Mouse (Mus musculus): ENCODE measurements around the gene Bcorl1. TPM values are rescaled to one million over a fixed set of nuclear protein-coding genes. Genes with fewer than 3 reads are reported as not detected.

Bcorl1 gene
- polyA plus RNA-seq, 1 experiment from 2014 or later: 8.5 TPM

DNA sequence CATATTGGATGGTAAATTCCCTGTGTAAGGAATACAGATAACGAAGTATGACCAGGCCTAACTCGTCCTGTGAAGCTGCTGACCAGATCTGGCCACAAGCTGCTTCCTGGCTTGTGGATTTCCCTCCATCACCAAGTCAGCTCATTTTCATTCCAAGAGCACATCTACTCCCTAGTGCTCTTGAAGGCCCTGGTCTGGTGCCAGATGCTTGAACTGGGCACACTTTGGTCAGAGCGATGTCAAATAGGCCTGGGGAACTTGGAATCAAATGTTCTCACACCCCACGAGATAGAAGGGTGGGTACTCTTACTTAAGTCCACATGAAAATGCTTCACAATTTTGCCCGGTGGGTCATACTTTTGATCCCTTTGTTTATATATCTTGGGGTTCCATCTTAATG, 73.1 kb downstream of the Bcorl1 start:
- Histone ChIP-seq H3K27ac (ENCODE audit: low read length) (no peak overlapping the region), H3K27me3 (replicated peaks; ENCODE audit: control insufficient read depth, insufficient read depth, low read length) (no peaks in the 10 kb centered on the region), H3K4me3 (replicated peaks; ENCODE audit: low read length) (no peak overlapping the region), H3K36me3 (ENCODE audit: control insufficient read depth, insufficient read depth) (no peaks in the 10 kb centered on the region), H3K4me2 (ENCODE audit: low read length) (no peak overlapping the region), H3K9me3 (ENCODE audit: control insufficient read depth, low read length) (no peaks in the 10 kb centered on the region), H3K9ac (replicated peaks; ENCODE audit: low read depth, low read length) (no peak overlapping the region), H3K4me1 (replicated peaks; ENCODE audit: control insufficient read depth, insufficient read depth, low read length) (peaks cover 3% of the 10 kb centered on the region; the same call in 1 of the 2 replicates)
- WGBS: 76% methylated on average over 5 of the region's 5 CpGs
- ATAC-seq: no peak

DNA sequence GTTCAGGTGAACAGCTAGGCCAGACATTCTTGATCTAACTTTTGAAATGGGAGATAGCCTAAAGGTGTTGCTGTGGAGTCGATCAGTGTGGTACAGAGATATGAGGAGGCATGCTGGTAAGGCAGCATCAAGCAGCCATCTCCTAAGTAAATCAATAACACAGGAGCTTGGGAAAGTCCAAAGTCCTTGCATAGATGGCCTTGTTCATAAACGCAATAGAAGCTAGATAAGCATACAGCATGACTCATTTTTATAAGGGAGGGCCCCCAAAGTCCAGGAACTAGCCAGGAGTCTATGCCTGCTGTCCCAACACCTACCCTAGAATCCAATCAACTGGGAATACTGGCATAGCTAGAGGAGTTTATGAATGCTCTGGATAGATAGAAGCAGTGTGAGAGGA, 77.3 kb downstream of the Bcorl1 start:
- Histone ChIP-seq H3K4me1 (replicated peaks; ENCODE audit: control insufficient read depth, insufficient read depth, low read length) (no peaks in the 10 kb centered on the region), H3K36me3 (ENCODE audit: control insufficient read depth, insufficient read depth) (no peaks in the 10 kb centered on the region), H3K4me2 (ENCODE audit: low read length) (no peak overlapping the region), H3K9me3 (ENCODE audit: control insufficient read depth, low read length) (no peaks in the 10 kb centered on the region), H3K27me3 (replicated peaks; ENCODE audit: control insufficient read depth, insufficient read depth, low read length) (no peaks in the 10 kb centered on the region), H3K9ac (replicated peaks; ENCODE audit: low read depth, low read length) (no peak overlapping the region), H3K27ac (ENCODE audit: low read length) (no peak overlapping the region), H3K4me3 (replicated peaks; ENCODE audit: low read length) (no peak overlapping the region)
- no peak for ATAC-seq
- WGBS: 91% methylated on average over 2 of the region's 2 CpGs

- H3K27ac ChIP-seq (ENCODE audit: low read length): no peak overlapping the region
- no peaks in the 10 kb centered on the region for H3K4me1 ChIP-seq (replicated peaks; ENCODE audit: control insufficient read depth, insufficient read depth, low read length)
- no peaks in the 10 kb centered on the region for H3K9me3 ChIP-seq (ENCODE audit: control insufficient read depth, low read length)
- no peaks in the 10 kb centered on the region for H3K36me3 ChIP-seq (ENCODE audit: control insufficient read depth, insufficient read depth)
- ATAC-seq: no peak
- 33% methylated on average over 4 of the region's 4 CpGs for WGBS
- H3K4me3 ChIP-seq (replicated peaks; ENCODE audit: low read length): no peak overlapping the region
- no peak overlapping the region for H3K4me2 ChIP-seq (ENCODE audit: low read length)
- no peak overlapping the region for H3K9ac ChIP-seq (replicated peaks; ENCODE audit: low read depth, low read length)
- no peaks in the 10 kb centered on the region for H3K27me3 ChIP-seq (replicated peaks; ENCODE audit: control insufficient read depth, insufficient read depth, low read length)
Observed at GRCm38 (mm10) chrX:48422986-48423385, 81.8 kb downstream of the Bcorl1 start.

GRCm38 (mm10) chrX:48423671-48424070, 82.5 kb downstream of the Bcorl1 start:
- Histone ChIP-seq H3K36me3 (ENCODE audit: control insufficient read depth, insufficient read depth) (no peaks in the 10 kb centered on the region), H3K4me3 (replicated peaks; ENCODE audit: low read length) (no peak overlapping the region), H3K4me2 (ENCODE audit: low read length) (no peak overlapping the region), H3K9me3 (ENCODE audit: control insufficient read depth, low read length) (no peaks in the 10 kb centered on the region), H3K27me3 (replicated peaks; ENCODE audit: control insufficient read depth, insufficient read depth, low read length) (no peaks in the 10 kb centered on the region), H3K27ac (ENCODE audit: low read length) (no peak overlapping the region), H3K4me1 (replicated peaks; ENCODE audit: control insufficient read depth, insufficient read depth, low read length) (no peaks in the 10 kb centered on the region), H3K9ac (replicated peaks; ENCODE audit: low read depth, low read length) (no peak overlapping the region)
- no peak for ATAC-seq
- WGBS: 60% methylated on average over 1 of the region's 1 CpGs

DNA sequence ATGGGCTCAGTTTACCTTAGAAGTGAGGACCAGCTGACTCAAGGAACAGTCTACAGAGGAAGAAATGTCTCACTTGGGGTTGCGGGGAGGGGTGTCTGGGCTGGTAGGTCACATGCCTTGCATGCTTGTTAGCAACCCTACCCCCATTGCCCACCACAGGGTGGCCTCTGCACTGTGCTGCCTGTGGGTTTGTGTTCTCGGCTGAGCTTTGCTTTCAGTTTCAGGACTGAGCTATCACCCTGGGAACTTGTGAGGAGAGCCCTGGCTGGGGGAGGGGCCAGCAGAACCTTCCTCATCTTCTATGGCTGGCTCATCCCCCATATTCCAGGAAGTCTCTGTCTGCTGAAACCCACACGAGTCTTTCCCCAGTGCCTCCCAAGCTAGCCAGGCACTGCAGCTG, 83.4 kb downstream of the Bcorl1 start:
- Histone ChIP-seq H3K27ac (ENCODE audit: low read length) (no peak overlapping the region), H3K4me3 (replicated peaks; ENCODE audit: low read length) (no peak overlapping the region), H3K36me3 (ENCODE audit: control insufficient read depth, insufficient read depth) (no peaks in the 10 kb centered on the region), H3K4me1 (replicated peaks; ENCODE audit: control insufficient read depth, insufficient read depth, low read length) (no peaks in the 10 kb centered on the region), H3K27me3 (replicated peaks; ENCODE audit: control insufficient read depth, insufficient read depth, low read length) (no peaks in the 10 kb centered on the region), H3K4me2 (ENCODE audit: low read length) (no peak overlapping the region), H3K9ac (replicated peaks; ENCODE audit: low read depth, low read length) (no peak overlapping the region), H3K9me3 (ENCODE audit: control insufficient read depth, low read length) (no peaks in the 10 kb centered on the region)
- WGBS: 54% methylated on average over 3 of the region's 3 CpGs
- no peak for ATAC-seq

- Histone ChIP-seq H3K9me3 (ENCODE audit: control insufficient read depth, low read length) (no peaks in the 10 kb centered on the region), H3K36me3 (ENCODE audit: control insufficient read depth, insufficient read depth) (no peaks in the 10 kb centered on the region), H3K27me3 (replicated peaks; ENCODE audit: control insufficient read depth, insufficient read depth, low read length) (no peaks in the 10 kb centered on the region), H3K4me2 (ENCODE audit: low read length) (no peak overlapping the region), H3K27ac (ENCODE audit: low read length) (no peak overlapping the region), H3K4me3 (replicated peaks; ENCODE audit: low read length) (no peak overlapping the region), H3K4me1 (replicated peaks; ENCODE audit: control insufficient read depth, insufficient read depth, low read length) (no peaks in the 10 kb centered on the region), H3K9ac (replicated peaks; ENCODE audit: low read depth, low read length) (no peak overlapping the region)
- no peak for ATAC-seq
- 77% methylated on average over 7 of the region's 7 CpGs for WGBS
Observed at GRCm38 (mm10) chrX:48425280-48425679, 84.1 kb downstream of the Bcorl1 start.

- Histone ChIP-seq H3K27ac (ENCODE audit: low read length) (no peak overlapping the region), H3K4me1 (replicated peaks; ENCODE audit: control insufficient read depth, insufficient read depth, low read length) (no peaks in the 10 kb centered on the region), H3K4me3 (replicated peaks; ENCODE audit: low read length) (no peak overlapping the region), H3K4me2 (ENCODE audit: low read length) (no peak overlapping the region), H3K9ac (replicated peaks; ENCODE audit: low read depth, low read length) (no peak overlapping the region), H3K36me3 (ENCODE audit: control insufficient read depth, insufficient read depth) (no peaks in the 10 kb centered on the region), H3K27me3 (replicated peaks; ENCODE audit: control insufficient read depth, insufficient read depth, low read length) (no peaks in the 10 kb centered on the region), H3K9me3 (ENCODE audit: control insufficient read depth, low read length) (no peaks in the 10 kb centered on the region)
- no peak for ATAC-seq
- WGBS: 77% methylated on average over 6 of the region's 6 CpGs
Observed at GRCm38 (mm10) chrX:48428241-48428640, 87.1 kb downstream of the Bcorl1 start.

DNA sequence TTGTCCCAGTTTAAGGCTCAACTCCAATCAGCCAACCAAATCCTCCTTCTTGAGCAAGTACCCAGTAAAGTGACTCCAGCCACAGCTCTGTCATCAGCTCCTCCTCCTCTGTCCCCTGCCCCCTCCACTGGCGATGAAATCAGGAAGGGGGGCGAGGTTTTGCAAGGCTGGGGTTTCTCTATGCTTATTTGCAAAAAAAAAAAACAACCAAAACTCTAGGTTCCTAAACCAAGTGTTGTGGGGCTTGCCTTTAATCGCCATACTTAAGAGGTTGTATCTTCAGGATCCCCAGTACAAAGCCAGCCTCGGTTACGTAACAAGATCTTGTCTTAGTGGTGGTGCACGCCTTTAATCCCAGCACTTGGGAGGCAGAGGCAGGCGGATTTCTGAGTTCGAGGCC, 87.5 kb downstream of the Bcorl1 start:
- Histone ChIP-seq H3K9me3 (ENCODE audit: control insufficient read depth, low read length) (no peaks in the 10 kb centered on the region), H3K36me3 (ENCODE audit: control insufficient read depth, insufficient read depth) (no peaks in the 10 kb centered on the region), H3K27ac (ENCODE audit: low read length) (no peak overlapping the region), H3K9ac (replicated peaks; ENCODE audit: low read depth, low read length) (no peak overlapping the region), H3K4me2 (ENCODE audit: low read length) (no peak overlapping the region), H3K4me3 (replicated peaks; ENCODE audit: low read length) (no peak overlapping the region), H3K27me3 (replicated peaks; ENCODE audit: control insufficient read depth, insufficient read depth, low read length) (no peaks in the 10 kb centered on the region), H3K4me1 (replicated peaks; ENCODE audit: control insufficient read depth, insufficient read depth, low read length) (no peaks in the 10 kb centered on the region)
- 84% methylated on average over 6 of the region's 8 CpGs for WGBS
- ATAC-seq: no peak

- Histone ChIP-seq H3K9me3 (ENCODE audit: control insufficient read depth, low read length) (no peaks in the 10 kb centered on the region), H3K36me3 (ENCODE audit: control insufficient read depth, insufficient read depth) (no peaks in the 10 kb centered on the region), H3K27me3 (replicated peaks; ENCODE audit: control insufficient read depth, insufficient read depth, low read length) (no peaks in the 10 kb centered on the region), H3K4me1 (replicated peaks; ENCODE audit: control insufficient read depth, insufficient read depth, low read length) (no peaks in the 10 kb centered on the region), H3K27ac (ENCODE audit: low read length) (no peak overlapping the region), H3K4me2 (ENCODE audit: low read length) (no peak overlapping the region), H3K4me3 (replicated peaks; ENCODE audit: low read length) (no peak overlapping the region), H3K9ac (replicated peaks; ENCODE audit: low read depth, low read length) (no peak overlapping the region)
- no peak for ATAC-seq
Observed at GRCm38 (mm10) chrX:48429100-48429499, 87.9 kb downstream of the Bcorl1 start.

DNA sequence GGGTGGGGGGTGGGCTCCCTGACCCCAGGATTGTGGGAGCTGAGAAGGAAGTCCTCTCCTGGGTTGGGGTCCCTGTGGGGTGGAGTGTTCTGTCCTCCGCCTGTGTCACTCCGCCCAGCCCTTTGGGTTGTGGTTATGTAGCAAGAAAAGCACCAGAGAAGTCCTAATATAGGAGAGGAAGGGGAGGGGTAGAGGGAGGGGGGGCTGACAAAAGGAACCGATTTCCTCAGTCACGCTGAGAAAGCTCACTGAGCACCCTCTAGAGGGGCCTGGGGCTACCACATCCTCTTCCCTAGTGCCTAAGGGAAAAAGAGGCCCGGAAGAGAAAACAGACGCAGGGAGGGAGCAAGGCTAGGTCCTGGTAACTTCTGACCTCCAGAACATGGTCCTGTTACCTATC, 88.4 kb downstream of the Bcorl1 start:
- H3K27me3 ChIP-seq (replicated peaks; ENCODE audit: control insufficient read depth, insufficient read depth, low read length): no peaks in the 10 kb centered on the region
- H3K4me1 ChIP-seq (replicated peaks; ENCODE audit: control insufficient read depth, insufficient read depth, low read length): no peaks in the 10 kb centered on the region
- H3K4me2 ChIP-seq (ENCODE audit: low read length): no peak overlapping the region
- H3K27ac ChIP-seq (ENCODE audit: low read length): no peak overlapping the region
- no peaks in the 10 kb centered on the region for H3K36me3 ChIP-seq (ENCODE audit: control insufficient read depth, insufficient read depth)
- no peaks in the 10 kb centered on the region for H3K9me3 ChIP-seq (ENCODE audit: control insufficient read depth, low read length)
- 38% methylated on average over 6 of the region's 6 CpGs for WGBS
- H3K9ac ChIP-seq (replicated peaks; ENCODE audit: low read depth, low read length): no peak overlapping the region
- H3K4me3 ChIP-seq (replicated peaks; ENCODE audit: low read length): no peak overlapping the region
- ATAC-seq: no peak

All from forebrain, embryonic 16.5 days (tissue).